Mouse (Mus musculus) kidney, postnatal 4 days (tissue): ENCODE data around the gene Gm49027.

Source experiments
- DNase-seq, 2 experiments: peaks; one replicate each; pipeline ENCODE4 v3.0.0; 2021; ENCODE audit warnings: mixed read lengths in 2 of 2

The Gm49027 gene

GRCm38 (mm10) chr5:123499717-123500116 is 25.6 kb downstream of the Gm49027 start:
- DNase-seq: peak; percentile 30 to 50

DNA sequence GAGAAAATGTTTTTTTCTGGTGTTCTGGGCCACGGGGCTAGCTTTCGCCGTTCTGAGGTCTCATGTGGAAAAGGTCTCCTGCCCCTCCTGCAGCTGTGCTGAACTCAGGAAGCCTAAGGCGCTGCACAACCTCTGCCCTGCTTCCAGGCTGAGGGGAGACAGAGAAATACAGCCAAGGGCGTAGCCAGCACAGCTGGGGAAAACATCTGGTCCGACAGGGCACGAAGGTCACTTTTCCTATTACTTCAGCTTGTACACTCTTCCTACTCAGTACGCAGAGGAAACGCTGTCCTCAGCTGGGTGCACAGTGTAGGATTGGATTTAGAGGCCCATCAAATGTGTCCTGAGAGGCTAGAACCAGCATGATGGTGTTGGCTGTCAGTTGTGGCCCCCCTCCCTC is 35.4 kb downstream of the Gm49027 start:
- no peak for DNase-seq

DNA sequence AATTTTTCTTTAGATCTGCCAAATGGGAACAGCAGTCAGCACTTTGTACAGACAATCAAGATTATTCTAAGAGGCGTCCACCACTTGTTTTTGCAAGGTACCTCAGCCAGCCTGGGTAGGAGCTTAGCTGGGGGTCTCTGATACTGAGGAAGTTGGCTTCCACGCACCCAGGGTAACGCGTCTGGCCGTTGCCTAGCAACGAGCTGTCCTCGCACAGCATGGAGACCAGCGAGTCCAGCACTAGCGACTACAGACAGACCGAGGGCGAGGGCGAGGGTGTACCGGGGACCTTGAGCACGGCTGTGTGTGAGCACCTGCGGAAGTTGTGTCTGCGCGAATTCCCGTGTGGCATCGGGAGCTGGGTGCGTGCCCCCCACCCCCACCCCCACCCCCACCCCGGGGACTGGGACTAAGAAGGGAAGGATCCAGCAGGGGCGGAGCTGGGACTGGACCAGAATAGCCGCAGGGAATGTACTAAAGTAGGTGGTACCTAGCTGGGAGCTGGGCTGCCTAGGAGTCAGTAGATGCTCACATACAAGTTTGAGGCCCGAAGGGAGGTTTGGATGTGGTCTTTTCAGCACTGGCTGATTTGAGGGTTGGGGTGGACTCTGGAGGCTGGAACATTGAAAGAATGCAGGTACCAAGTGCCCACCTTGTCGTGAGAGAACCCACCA is 36.0 kb downstream of the Gm49027 start, which contains the start of the genes Lrrc43 and Il31:
Lrrc43 (plus strand) TSS at position 194 of the 674 bp plus-strand sequence.
Il31 (minus strand) TSS at position 378 of the 674 bp plus-strand sequence.
- peak in 1 of 2 experiments; percentile 34 for DNase-seq

GRCm38 (mm10) chr5:123487659-123488395 is 37.5 kb downstream of the Gm49027 start:
- no peak for DNase-seq

- DNase-seq: no peak
These were observed 51.5 kb downstream of the Gm49027 start for GRCm38 (mm10) chr5:123473817-123474216.

DNA sequence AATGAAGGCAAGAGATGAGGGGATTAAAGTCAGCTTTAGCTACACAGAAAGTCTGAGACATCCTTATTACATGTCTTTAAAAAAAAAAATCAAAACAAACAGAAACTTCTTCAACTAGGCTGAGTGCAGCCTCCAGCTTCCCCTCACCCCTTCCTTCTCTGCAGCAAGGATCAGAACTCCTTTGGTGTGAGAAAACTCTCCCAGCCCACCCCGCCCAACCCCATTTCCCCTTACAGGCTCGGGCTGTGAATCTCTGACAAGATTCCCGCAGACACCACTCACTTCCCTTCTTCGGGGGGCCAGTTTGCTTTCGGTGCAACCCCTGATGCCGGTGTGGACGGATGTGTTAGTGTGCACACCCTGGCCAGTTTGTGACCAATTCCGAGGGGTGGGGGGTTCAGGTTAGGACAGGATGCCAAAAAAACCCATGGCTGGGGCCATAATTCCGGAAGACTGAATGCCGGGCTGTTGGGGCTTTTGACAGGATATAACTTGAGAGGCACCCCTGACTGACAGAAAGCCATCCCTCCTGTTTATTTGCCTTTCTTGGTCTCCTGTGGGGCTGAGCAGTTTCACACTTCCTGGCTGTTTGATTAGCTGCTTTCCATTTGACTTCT is 54.4 kb downstream of the Gm49027 start:
- DNase-seq: peak in 1 of 2 experiments; percentile 5

DNA sequence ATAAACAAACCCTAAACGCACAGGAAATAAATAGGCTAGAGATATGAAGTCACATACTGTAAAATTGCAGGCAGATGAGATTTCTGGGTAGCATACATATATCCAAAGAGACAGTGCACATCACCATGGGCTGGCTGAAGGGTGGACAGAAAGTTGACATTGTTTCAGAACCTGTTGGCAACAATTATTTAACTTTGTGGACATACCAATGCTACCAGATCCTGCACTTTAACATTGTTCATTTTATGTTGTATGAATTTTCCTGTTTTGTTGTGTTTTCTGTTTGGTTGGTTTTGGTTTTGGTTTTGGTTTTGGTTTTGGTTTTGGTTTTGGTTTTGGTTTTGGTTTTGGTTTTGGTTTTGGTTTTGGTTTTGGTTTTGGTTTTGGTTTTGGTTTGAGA is 60.6 kb downstream of the Gm49027 start:
- no peak for DNase-seq
